Mouse (Mus musculus): ENCODE data around the gene Hsp90ab1. TPM values are rescaled to one million over a fixed set of nuclear protein-coding genes. Genes with fewer than 3 reads are reported as not detected.

Hsp90ab1 gene
- polyA plus RNA-seq, 2 experiments: 951 to 1,382 TPM

GRCm38 (mm10) chr17:45538394-45538793 is 34.7 kb downstream of the Hsp90ab1 start:
- ATAC-seq (ENCODE audit: low FRiP score, low read depth): no peak
- no peaks in the 10 kb centered on the region for H3K36me3 ChIP-seq (ENCODE audit: control insufficient read depth, insufficient read depth, low read length)

GRCm38 (mm10) chr17:45536264-45536663 is 36.8 kb downstream of the Hsp90ab1 start:
- Histone ChIP-seq H3K4me2 (replicated peaks; ENCODE audit: low read depth, low read length, severe bottlenecking) (no peak overlapping the region), H3K9me3 (ENCODE audit: control insufficient read depth, low read length) (no peaks in the 10 kb centered on the region), H3K27me3 (ENCODE audit: control insufficient read depth, insufficient read depth, low read length) (peaks cover 14% of the 10 kb centered on the region), H3K4me3 (replicated peaks; ENCODE audit: low read length) (no peak overlapping the region), H3K36me3 (ENCODE audit: control insufficient read depth, insufficient read depth, low read length) (no peaks in the 10 kb centered on the region), H3K27ac (replicated peaks; ENCODE audit: low read depth, low read length) (no peak overlapping the region), H3K4me1 (ENCODE audit: control insufficient read depth, insufficient read depth, low read length) (no peaks in the 10 kb centered on the region), H3K9ac (ENCODE audit: low read depth, low read length, severe bottlenecking) (no peak overlapping the region)
- 11% methylated on average over 5 of the region's 5 CpGs for WGBS
- ATAC-seq (ENCODE audit: low FRiP score, low read depth) (no peak), DNase-seq (ENCODE audit: low spot score) (no peak)
- TF ChIP-seq POLR2A (IDR thresholded peaks at IDR 0.05; ENCODE audit: borderline replicate concordance, extremely low read depth, insufficient read depth, insufficient read length): no peak

More at GRCm38 (mm10) chr17:45538394-45538793, 34.7 kb downstream of the Hsp90ab1 start:
- Histone ChIP-seq H3K27ac (replicated peaks; ENCODE audit: low read depth, low read length) (no peak overlapping the region), H3K27me3 (ENCODE audit: control insufficient read depth, insufficient read depth, low read length) (peaks cover 14% of the 10 kb centered on the region), H3K4me2 (replicated peaks; ENCODE audit: low read depth, low read length, severe bottlenecking) (no peak overlapping the region), H3K4me3 (replicated peaks; ENCODE audit: low read length) (no peak overlapping the region), H3K4me1 (ENCODE audit: control insufficient read depth, insufficient read depth, low read length) (no peaks in the 10 kb centered on the region), H3K9me3 (ENCODE audit: control insufficient read depth, low read length) (no peaks in the 10 kb centered on the region), H3K9ac (ENCODE audit: low read depth, low read length, severe bottlenecking) (no peak overlapping the region)
- DNase-seq (ENCODE audit: low spot score): no peak
- 61% methylated on average over 4 of the region's 4 CpGs for WGBS
- TF ChIP-seq POLR2A (IDR thresholded peaks at IDR 0.05; ENCODE audit: borderline replicate concordance, extremely low read depth, insufficient read depth, insufficient read length): no peak

GRCm38 (mm10) chr17:45532896-45533295 is 40.2 kb downstream of the Hsp90ab1 start:
- no peak overlapping the region for H3K4me3 ChIP-seq (replicated peaks; ENCODE audit: low read length)
- H3K4me1 ChIP-seq (ENCODE audit: control insufficient read depth, insufficient read depth, low read length): no peaks in the 10 kb centered on the region
- TF ChIP-seq POLR2A (IDR thresholded peaks at IDR 0.05; ENCODE audit: borderline replicate concordance, extremely low read depth, insufficient read depth, insufficient read length): no peak
- WGBS: 50% methylated on average over 15 of the region's 15 CpGs
- no peak overlapping the region for H3K9ac ChIP-seq (ENCODE audit: low read depth, low read length, severe bottlenecking)
- H3K27me3 ChIP-seq (ENCODE audit: control insufficient read depth, insufficient read depth, low read length): peaks cover 31% of the 10 kb centered on the region
- ATAC-seq (ENCODE audit: low FRiP score, low read depth): no peak
- DNase-seq (ENCODE audit: low spot score): no peak
- no peaks in the 10 kb centered on the region for H3K9me3 ChIP-seq (ENCODE audit: control insufficient read depth, low read length)
- H3K36me3 ChIP-seq (ENCODE audit: control insufficient read depth, insufficient read depth, low read length): no peaks in the 10 kb centered on the region
- H3K27ac ChIP-seq (replicated peaks; ENCODE audit: low read depth, low read length): no peak overlapping the region
- H3K4me2 ChIP-seq (replicated peaks; ENCODE audit: low read depth, low read length, severe bottlenecking): no peak overlapping the region

GRCm38 (mm10) chr17:45530346-45530782 is 42.7 kb downstream of the Hsp90ab1 start:
- Histone ChIP-seq H3K4me2 (replicated peaks; ENCODE audit: low read depth, low read length, severe bottlenecking) (no peak overlapping the region), H3K4me1 (ENCODE audit: control insufficient read depth, insufficient read depth, low read length) (no peaks in the 10 kb centered on the region), H3K9me3 (ENCODE audit: control insufficient read depth, low read length) (no peaks in the 10 kb centered on the region), H3K36me3 (ENCODE audit: control insufficient read depth, insufficient read depth, low read length) (no peaks in the 10 kb centered on the region), H3K27me3 (ENCODE audit: control insufficient read depth, insufficient read depth, low read length) (peaks cover 24% of the 10 kb centered on the region), H3K4me3 (replicated peaks; ENCODE audit: low read length) (no peak overlapping the region), H3K9ac (ENCODE audit: low read depth, low read length, severe bottlenecking) (no peak overlapping the region), H3K27ac (replicated peaks; ENCODE audit: low read depth, low read length) (no peak overlapping the region)
- DNase-seq (ENCODE audit: low spot score) (no peak), ATAC-seq (ENCODE audit: low FRiP score, low read depth) (no peak)
- no peak for TF ChIP-seq POLR2A (IDR thresholded peaks at IDR 0.05; ENCODE audit: borderline replicate concordance, extremely low read depth, insufficient read depth, insufficient read length)
- 48% methylated on average over 13 of the region's 13 CpGs for WGBS

- H3K4me3 ChIP-seq (replicated peaks; ENCODE audit: low read length): no peak overlapping the region
- no peaks in the 10 kb centered on the region for H3K9me3 ChIP-seq (ENCODE audit: control insufficient read depth, low read length)
- peaks cover 5% of the 10 kb centered on the region; the same call in 1 of the 2 replicates for H3K4me1 ChIP-seq (ENCODE audit: control insufficient read depth, insufficient read depth, low read length)
- peaks cover 17% of the 10 kb centered on the region for H3K27me3 ChIP-seq (ENCODE audit: control insufficient read depth, insufficient read depth, low read length)
- H3K9ac ChIP-seq (ENCODE audit: low read depth, low read length, severe bottlenecking): no peak overlapping the region
- no peak for TF ChIP-seq POLR2A (IDR thresholded peaks at IDR 0.05; ENCODE audit: borderline replicate concordance, extremely low read depth, insufficient read depth, insufficient read length)
- no peak overlapping the region for H3K27ac ChIP-seq (replicated peaks; ENCODE audit: low read depth, low read length)
- WGBS: 20% methylated on average over 5 of the region's 5 CpGs
- no peak overlapping the region for H3K4me2 ChIP-seq (replicated peaks; ENCODE audit: low read depth, low read length, severe bottlenecking)
- DNase-seq (ENCODE audit: low spot score) (no peak), ATAC-seq (ENCODE audit: low FRiP score, low read depth) (no peak)
- H3K36me3 ChIP-seq (ENCODE audit: control insufficient read depth, insufficient read depth, low read length): no peaks in the 10 kb centered on the region
Measured at GRCm38 (mm10) chr17:45526571-45526970, 46.5 kb downstream of the Hsp90ab1 start.

GRCm38 (mm10) chr17:45524961-45525360 is 48.1 kb downstream of the Hsp90ab1 start:
- H3K4me2 ChIP-seq (replicated peaks; ENCODE audit: low read depth, low read length, severe bottlenecking): no peak overlapping the region
- ATAC-seq (ENCODE audit: low FRiP score, low read depth) (no peak), DNase-seq (ENCODE audit: low spot score) (no peak)
- no peak overlapping the region for H3K9ac ChIP-seq (ENCODE audit: low read depth, low read length, severe bottlenecking)
- no peak for TF ChIP-seq POLR2A (IDR thresholded peaks at IDR 0.05; ENCODE audit: borderline replicate concordance, extremely low read depth, insufficient read depth, insufficient read length)
- H3K4me3 ChIP-seq (replicated peaks; ENCODE audit: low read length): no peak overlapping the region
- peaks cover 5% of the 10 kb centered on the region; the same call in 1 of the 2 replicates for H3K4me1 ChIP-seq (ENCODE audit: control insufficient read depth, insufficient read depth, low read length)
- no peaks in the 10 kb centered on the region for H3K9me3 ChIP-seq (ENCODE audit: control insufficient read depth, low read length)
- 27% methylated on average over 4 of the region's 4 CpGs for WGBS
- no peak overlapping the region for H3K27ac ChIP-seq (replicated peaks; ENCODE audit: low read depth, low read length)
- H3K27me3 ChIP-seq (ENCODE audit: control insufficient read depth, insufficient read depth, low read length): peaks cover 9% of the 10 kb centered on the region
- peaks cover 8% of the 10 kb centered on the region for H3K36me3 ChIP-seq (ENCODE audit: control insufficient read depth, insufficient read depth, low read length)

Data from limb, embryonic 14.5 days (tissue).